Mouse (Mus musculus) megakaryocyte, embryonic 14.5 days (primary cell): ENCODE data around the gene Prss12.

ENCODE experiments used
- FLI1 ChIP-seq: IDR thresholded peaks from 2 replicates; pipeline ENCODE4 v1.6.1; 2012; ENCODE audit warnings: low read length, inconsistent platforms, mixed read lengths
- GATA1 ChIP-seq: IDR thresholded peaks from 3 replicates; pipeline ENCODE4 v1.6.1; 2012; ENCODE audit warnings: mixed read lengths, low read length, inconsistent platforms, borderline replicate concordance

DNA sequence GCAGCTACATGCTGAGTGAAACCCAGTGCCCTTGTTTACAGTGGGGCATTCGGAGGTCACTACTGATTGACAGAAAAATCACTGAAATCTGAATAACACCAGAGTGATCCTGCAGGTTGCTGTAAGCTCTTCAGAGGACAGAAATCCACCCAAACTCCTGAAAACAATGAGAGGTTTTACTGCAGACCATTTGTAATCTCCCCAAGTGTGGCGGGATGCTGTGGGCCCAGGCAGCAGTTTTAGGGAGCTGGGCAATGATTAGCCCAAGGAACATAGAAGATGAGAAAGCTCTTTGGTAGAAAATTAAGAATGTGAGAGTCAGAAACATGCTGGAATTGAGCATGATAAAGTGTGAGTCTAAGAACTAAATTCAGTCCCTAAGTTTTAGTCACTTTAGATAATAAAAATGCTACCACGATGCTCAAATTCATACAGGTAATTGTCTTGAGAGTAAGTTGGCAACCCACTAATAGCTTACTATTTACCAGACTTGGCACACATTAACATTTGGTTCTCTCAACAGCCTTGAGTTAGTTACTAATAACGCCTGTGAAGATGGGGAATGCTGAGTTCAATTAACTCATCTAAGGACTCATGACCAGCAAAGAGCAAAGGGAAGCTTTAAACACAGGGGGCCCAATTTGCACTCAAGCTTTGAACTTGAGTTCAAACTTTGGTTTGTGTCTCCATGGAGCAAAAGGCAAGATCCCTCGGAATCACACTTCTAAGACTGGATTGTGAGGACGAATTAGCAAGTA is 34.7 kb upstream of the Prss12 start:
- TF ChIP-seq GATA1 (no peak), FLI1 (no peak)
